Mouse (Mus musculus) frontal cortex, postnatal 14 days (tissue): ENCODE data around the gene Togaram2.
A peak's percentile ranks its signal among the peaks of the same experiment; 100 is the strongest.

Experiments
- DNase-seq, 2 experiments: peaks; one replicate each; pipeline ENCODE4 v3.0.0; 2022; ENCODE audit warnings: low spot score in 2 of 2

Gene Togaram2

DNA sequence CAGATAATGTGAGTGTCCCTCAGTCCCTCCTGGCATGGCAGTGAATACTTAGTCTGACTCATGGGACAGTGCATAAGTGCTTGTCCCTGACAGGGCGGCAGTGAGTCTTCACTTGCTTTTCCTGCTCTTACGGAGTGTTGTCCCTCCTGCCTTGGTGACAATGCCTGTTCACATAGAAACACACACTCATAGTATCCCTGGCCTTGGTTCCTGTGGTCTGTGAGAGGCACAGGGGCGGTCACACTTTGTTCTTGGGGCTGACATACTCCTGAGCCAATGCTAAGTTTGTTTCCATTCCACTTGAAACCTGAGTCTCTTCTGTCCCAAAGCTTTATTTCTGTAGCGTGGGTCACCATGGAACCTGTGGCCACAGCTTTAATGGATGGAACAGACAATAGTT is 9.3 kb downstream of the Togaram2 start:
- no peak for DNase-seq

DNA sequence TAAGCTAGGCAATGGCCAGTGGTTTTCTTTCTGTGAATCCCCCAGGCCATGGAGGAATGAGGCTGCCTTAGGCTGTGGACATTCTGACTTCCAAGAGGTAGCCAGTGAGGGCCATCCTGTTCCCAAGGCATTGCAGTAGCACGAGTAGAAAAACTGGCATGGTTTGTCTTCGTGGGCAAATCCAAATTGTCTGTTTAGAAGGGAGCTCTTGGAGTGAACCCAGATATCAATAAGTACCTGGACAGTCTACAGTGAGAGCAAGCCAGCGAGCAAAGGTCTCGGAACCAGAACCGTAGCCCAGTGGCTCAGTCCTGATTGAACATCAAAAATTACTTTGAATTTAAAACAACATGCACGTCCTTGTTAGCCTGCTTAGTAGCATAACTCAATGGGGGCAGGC is 10.2 kb downstream of the Togaram2 start:
- no peak for DNase-seq

DNA sequence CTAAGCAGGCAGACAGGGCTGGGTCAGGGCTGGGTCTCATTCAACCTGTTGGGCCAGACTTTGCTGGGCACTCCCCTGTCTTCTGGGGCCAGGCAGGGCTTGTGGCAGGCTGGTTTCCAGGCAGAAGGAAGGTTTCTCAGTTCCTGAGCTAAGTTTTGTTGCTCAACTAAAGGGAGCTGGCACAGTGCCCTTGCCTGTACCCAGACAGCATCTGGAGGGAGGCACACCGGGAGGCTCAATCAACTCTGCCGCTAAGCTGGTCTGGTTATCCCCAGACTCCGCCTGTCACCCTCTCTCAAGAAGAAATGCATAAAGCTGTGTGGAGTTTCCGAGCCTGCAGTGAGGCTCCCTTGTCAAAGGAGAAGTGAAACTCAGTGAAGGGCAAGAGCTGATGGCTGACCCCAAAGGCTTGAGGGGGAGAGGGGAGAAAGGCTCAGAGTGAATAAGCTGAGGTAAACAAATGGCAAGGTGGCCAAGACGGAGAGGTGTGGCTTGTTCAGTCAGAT is 11.1 kb downstream of the Togaram2 start:
- no peak for DNase-seq

DNA sequence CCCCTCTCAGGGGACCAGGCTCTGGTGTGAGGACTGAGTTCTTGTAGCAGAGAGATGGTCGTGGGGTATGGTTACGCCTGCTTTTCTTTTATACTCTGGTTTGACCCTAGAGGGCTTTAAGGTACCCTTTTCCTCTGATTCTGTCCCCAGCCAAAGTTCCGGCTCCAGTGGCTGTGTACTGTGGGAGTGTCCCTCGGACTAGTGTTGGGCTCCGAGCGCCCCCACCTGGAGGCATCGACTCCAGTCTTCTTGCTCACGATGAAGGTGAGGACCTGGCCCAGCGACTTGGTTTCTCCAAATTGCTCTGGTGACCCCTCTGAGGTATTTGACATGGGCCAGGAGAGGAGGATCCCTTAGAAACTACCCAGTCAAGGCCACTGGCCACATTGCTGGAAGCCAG is 14.4 kb downstream of the Togaram2 start:
- DNase-seq: no peak

DNA sequence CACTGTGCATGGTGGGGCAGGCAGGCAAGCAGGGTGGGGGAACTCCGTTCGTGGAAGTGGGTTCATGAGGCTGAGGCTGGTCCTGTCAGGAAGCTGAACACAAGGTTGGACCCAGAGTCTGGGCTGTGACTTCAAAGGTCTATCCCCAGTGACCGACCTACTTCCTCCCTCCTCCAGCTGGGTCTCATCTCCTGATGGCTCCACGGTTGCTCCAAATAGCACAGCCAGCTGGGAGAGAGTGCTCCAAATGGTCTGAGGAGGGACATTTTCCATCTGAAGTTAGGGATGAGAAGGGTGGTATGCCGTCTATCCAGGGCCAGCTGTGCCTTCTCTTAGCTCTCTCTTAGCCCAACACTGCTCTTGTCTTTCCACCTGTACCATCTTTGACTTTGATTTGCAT is 16.8 kb downstream of the Togaram2 start:
- DNase-seq: no peak

DNA sequence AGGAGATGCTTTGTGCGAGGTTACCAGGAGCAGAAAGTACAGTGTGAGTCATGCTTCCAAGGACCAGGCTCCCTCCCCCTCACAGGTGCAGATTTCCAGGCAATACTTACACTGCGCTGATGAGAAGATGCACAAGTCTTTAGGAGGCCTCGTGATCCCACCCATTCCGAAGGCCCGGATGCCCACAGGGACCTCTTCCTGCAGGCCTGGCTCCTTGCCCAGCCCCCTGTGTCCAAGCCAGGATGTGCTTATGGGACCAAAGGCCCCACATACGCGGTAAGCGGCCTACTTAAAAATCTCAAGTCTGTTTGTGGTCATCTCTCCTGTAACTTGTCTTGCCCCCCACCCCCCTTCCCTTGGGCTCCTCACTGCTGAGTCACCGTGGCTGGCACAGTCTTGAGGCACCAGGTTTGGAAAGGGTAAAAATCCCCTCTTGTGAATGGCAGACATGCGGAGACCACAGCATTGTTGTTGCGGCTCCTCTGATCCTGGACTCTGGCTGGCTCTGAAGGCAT is 18.4 kb downstream of the Togaram2 start:
- DNase-seq: no peak

DNA sequence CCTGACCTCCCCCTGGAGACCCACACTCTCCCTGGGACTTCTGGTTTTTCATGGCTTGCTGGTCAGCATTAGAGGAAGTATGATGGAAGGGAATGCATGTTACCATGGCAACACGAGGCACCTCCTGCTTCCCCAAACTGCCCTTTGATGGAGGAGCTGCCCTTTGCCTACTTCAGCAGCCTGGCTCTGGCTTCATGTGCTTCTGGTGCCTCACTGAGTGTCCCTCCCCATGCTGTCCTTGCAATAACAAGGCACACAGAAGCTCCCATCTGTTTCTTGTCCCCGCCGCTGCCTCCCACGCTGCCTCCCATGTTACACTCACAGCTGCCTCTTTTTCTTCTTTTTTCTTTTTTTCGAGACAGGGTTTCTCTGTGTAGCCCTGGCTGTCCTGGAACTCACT is 20.3 kb downstream of the Togaram2 start:
- peak in 1 of 2 experiments; percentile 43 for DNase-seq

DNA sequence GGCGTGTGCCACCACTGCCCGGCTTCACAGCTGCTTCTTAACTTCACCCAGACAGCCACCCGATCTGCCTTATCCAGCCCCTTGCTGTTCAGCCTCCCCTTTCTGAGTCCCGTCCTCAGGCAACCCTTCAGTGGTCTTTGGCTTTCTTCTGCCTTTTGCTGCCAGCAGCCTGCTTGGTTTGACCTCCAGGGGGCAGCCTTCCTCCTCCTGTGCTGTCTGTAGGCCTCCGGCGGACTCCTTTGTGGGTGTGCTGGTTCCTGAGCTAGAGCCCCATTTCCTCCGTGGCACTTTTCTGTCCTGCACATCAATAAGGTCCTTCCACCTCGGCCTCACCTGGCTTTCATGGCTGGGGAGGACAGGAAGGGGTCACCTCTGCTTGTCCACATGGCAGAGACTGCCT is 20.7 kb downstream of the Togaram2 start:
- DNase-seq: no peak

DNA sequence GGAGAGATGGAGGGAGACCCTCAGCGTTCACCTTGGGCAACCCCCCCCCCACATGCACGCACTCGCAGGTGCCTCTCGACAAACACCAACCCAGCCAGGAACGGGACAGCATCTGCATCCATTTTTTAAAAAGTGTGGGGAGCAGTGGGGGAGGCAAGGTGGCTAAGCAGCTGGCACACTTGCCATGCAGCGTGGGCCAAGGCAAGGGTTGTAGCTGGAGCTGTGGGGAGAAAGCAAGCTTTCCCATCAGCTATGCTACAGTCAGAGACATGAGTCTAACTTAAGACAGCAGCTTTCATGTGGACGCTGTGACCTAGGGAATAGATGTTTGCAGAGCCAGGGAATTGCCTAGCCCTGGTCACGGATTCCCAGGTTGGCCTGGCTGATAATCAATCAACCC is 22.1 kb downstream of the Togaram2 start:
- no peak for DNase-seq

DNA sequence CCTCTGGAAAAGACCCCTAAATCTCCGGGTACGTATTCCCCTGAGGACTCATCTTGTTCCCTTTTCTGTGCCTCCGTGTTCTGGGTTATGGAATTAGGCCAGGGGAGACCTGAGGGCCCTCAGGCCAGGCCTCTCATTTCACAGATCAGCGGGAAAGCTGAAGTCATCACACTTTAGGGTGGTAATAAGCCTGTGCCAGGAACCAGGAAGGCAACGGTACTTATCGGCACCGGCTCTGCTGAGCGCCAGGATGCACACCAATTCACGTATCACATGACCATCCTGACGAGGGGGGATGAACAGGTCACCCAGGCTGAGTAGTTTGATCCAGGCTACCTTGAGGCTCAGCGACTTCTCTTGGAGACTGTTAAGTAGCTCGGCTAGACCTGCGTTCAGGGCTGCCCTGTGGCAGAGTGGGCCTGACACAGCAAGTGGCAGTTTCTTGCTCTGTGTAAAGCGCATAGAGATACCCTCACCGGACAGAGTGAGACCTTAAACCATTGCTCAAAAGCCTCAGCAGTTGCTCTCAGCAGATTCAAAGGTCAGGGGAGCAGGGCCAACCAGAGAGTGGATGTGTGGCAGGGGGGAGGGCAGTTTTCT is 22.8 kb downstream of the Togaram2 start:
- no peak for DNase-seq

DNA sequence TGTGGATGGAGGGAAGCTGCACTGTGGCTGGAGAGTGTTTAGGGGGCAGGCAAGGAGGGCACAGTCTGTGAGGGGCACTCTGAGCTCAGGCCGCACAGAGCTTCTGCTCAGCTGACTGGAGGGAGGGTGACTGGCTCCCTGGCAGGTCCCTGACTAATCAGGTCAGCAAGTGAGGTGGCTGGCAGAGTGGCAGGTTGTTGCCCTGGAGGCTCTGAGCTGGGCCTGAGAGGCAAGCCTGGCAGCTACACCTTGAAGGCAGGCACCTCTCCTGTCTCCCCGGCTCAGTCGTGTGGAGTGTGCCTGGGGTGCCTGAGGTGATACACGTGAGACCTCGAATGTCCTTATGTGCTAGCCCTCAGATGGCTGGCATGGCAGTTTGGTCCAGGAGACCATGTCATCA is 23.3 kb downstream of the Togaram2 start:
- DNase-seq: no peak

DNA sequence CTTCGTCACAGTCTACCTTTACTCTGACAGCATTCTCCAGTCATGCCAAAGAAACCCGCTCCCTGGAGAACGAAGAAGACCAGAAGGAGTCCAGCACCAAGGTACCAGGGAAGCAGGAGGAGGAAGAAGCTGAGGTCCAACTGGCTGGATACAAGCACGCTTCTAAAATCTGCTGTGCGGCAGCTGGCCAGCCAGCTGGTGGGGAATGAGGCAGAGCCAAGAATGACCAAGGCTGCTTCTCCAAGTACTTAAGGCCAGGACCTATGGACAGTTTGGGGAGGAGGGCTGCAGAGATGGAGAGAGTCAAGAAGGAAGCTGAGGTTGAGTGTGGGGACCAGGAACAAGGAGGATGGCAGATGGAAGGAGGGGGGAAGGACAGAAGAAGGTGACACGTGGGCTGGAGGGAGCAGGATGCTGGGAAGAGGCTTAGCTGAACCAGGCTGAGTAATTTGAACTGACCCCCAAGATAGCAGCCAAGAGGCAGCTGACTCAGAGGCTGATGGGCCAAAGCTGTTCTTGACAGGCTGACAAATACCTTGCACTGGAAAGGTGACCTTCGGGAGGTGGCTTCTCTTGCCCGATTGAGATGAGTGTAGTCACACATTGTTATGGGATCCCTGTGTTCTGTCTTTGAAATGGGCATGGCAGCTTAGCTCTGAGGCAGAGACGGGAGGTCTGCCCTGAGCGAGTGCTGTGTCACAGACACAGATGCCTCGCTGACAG is 25.0 kb downstream of the Togaram2 start:
- DNase-seq: no peak

DNA sequence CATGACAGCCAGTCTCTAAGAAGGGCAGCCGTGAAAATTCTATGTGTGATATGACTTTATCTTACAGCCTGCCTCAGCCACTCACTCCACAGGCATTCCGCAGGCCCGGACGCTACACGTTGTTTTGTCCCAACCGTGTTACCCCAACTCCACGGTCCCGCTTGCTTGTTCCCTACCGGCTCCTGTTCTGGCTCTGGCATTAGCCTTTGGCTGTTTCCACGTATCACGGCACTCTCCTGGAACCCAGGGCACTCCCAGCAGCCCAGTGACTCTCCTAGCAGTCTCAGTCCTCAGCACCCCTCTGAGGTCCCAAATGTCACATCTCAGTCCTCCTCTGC is 25.5 kb downstream of the Togaram2 start:
- DNase-seq: no peak

DNA sequence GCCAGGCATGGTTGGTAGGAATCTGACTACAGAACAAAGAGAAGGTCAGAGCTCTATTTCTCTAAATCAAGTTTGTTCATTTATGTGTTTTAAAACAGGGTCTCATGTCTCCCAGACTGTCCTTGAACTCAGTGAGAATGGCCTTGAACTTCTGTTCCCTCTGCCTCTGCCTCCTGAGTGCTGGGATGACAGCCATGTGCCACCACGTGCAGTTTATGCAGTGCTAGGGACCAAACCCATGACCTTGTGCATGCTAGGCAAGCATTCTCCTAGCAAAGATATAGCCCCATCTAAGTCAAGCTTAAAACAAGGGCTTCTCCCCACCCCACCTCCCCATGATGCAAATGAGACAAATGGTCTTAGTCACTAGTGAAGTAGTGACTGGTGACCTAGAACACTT is 32.1 kb downstream of the Togaram2 start:
- no peak for DNase-seq

DNA sequence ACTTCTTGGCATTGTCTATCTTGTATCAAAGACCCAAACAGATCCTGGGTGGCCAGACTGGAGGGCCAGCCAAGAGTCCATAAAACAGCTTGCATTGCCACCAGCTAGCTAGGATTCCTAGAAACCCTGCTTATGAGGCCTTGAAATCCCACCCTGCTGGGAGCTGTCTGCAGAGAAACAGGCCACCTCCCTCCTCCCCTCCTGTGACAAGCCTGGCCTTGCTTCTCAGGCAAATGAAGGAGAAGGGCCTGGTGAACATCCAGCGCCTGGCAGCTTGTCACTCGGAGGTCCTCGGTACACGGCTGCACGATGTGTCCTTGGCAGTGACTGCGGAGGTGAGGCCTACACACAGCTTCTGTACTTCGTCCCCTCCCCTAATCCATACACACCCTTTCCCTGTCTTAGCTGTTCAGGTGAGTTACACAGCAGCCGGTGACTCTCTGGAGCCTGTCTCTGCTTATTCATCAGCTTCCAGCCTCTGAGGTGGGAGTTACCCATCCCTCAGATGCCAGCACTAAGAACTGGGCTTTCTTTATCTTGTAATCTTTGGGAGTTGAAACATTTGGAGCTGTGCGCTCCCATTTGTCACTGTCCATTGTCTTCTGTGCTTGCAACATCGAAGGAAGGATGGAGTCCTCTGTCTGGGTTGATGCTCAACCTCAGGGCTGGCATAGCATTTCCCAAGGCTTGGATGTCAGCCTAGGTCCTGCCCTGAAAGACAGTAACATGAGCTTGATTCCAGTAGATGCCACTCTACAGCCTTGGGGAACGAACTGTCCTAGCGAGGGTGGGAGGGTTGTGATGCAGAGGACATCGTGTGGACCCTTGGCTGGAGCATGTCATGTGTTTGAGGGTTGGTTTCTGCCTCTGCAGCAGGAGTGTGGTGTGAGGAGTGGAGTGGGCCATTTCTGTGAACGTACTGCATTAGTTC is 32.8 kb downstream of the Togaram2 start:
- DNase-seq: no peak

DNA sequence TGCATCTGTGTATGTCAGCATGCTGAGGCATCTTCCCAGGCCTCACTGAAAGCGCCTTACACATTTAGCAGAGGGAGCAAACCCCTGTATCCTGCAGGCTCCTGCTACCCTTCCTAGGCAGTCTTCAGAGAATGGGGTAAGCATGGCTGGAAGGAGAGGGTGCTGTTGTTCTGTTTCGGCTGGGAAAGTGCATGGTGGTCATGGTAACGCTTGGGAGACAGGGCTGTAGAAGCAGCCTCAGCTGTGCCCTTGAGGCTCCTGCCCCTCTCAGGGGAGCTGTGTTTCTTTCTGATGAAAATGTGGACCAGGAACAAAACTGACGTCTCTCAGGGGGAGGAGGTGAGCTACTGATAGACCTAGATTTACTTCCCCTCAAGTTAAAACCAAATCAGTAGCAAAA is 34.7 kb downstream of the Togaram2 start:
- DNase-seq: no peak

DNA sequence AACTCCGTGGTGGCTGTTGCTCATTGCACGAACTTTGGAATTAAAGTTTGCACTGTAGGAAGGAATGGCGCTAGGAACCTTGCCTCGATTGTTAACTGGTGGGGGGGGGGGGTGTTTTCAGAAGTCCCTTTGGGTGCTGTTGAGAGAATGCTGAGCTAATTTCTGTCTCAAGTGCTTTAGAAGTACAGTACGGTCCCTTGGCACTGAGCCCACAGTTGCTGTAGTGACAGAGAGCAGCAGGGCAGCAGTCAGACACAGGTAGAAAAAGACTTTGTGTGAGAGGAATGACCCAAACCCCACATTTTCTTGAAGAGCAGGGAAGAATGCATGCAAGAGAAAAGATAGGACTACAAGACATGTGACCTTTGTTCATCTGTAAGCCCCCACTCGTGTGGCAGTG is 39.2 kb downstream of the Togaram2 start:
- no peak for DNase-seq

DNA sequence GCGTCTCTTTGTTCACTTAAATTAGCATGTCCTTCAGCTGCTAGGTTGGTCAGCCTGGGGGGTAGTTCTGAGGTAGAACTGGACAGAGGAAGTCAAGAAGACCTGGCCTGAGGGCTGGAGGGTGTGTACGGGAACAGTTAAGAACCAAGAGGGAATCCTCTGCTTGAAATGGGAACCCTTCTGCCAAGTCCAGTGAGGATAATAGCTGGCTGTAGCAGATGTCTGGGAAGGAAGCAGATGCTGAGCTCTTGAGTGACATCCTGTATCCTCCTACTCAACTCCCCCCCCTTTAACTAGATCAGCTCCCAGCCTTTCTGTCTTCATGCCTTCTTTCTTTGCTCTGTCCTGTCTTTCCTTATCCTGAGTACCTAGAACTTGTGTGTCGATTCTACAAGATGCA is 42.0 kb downstream of the Togaram2 start:
- DNase-seq: no peak

DNA sequence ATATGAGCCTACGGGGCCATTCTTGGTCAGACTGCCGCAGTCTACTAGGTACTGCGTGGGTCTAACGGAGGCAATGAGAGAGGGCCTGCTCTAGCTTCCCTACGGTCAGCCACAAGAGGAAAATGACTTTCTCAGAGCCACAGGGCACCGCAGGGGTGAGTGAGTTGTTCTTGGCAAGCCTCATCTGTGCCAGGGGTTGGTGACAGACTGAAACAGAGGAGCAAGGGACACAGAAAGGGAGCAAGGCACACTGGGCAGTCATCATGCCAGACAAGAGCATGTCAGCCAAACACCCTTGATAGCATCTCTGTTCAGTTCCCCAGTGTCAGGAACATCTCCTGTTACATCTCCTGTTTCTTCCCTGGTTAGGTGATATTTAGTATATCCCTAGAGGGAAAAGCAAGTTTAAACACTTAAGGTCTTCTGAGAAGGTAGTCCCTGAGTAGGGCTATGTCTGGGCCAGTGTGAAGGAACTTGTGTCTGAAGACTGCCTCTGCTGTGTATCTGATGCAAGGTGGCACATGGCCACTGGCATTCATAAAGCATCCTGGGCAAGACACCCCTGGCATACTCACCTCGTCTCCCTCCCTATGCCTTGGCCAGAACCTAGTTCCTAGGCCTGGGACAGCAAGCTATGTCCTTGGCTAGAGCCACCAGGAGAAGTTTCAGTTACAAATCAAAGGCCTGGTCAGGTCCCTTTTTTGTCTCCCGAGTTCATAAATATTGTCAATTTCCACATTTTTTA is 45.0 kb downstream of the Togaram2 start:
- no peak for DNase-seq

DNA sequence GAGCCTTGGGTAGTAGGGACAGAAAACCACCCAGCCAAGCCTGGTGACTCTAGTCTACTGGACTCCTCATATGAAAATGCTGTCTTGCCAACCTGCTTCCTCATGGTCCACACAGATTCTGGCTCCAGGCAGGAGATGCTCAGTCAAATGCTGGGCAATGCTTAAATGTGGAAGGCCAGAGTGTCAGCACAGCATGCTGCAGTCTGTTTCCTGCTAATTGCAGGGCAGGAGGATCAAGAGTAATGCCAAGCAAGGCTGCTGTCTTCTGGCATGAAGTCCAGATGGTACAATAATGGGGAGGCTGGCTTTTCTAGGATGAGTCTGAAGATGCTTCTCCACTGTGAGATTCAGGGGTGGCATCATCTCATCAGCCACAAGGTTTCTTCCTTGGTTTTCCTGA is 47.4 kb downstream of the Togaram2 start:
- DNase-seq: no peak

DNA sequence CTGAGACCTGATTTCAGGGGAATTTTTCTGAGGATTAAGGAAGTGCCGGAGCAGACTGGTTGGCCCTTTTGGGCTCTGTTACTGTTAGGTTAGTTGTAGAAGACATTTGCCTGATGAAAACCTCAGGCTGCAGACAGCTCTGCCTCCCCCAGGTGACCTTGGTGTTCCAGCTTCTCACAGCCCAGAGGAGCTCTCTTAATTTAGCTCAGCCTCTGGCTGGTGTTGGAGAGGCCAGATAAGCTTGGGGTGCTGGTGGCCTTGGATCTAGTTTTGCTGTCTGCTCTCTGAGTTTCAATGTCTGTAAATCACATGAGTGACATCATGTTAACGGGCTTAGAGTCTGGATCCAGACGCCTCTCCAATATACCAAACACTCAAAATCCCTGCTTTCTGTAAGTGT is 48.0 kb downstream of the Togaram2 start:
- no peak for DNase-seq

DNA sequence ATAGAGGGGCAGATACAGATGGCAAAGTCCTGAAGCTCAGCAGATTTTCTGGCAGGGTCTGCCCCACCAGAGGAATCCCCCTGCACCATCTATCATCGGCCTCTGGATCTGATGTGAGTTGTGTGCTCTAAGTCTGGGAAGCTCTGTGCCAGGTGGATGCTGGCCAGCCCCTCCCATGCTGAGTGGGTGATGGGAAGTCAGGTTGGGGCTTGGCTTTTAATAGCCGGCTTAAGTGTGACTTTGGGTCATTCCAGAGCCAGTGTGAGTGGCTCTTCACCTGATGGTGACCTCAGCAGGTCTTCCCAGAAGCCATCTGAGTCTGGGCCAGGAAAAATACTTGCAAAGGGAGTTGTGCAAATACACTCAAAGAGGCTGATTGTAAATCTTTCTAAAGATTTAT is 57.6 kb downstream of the Togaram2 start:
- no peak for DNase-seq
